In the genomic region with DNA sequence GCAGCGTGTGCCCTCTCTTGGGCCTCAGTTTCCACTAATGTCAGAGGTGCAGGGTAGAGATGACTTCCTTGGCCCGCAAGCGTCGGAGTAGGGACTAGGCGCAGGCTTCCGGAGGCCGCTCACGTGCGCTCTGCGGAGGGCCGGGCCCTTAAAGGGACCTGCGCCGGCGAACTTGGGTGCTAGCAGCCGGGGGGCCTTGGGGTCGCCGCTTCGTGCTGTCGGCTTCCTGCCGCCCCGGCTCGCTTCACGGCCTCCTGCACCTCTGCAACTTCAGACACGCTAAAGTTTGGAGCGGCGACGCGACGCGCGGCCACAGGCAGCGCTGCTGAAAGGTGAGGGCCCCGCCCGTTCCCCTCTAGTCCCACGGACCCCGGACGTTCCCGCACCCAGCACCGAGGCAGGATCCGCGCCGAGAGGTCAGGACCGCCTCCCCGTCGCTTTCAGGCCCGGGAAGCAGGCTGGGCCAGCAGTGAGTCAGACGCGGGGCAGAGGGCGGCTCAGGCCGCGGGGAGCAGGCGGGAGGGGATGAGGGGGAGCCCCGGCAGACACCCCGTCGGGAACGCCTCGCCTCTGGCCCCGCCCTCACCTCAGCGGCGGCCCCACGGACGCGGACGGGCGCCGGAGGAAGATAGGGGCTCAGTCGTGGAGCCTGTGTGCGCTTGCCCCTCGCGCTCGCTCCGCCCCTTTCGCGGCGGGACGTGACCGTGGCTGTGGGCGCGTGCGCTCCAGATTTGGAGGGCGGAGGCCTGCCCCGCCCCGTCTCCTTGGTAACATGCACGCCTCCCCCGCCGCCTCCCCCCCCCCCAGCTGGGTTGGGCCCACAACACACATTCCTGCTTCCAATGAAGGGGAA, we compare ENCODE assay signal across 8 mouse cellular contexts. TPM values are rescaled to one million over a fixed set of nuclear protein-coding genes. Genes with fewer than 3 reads are reported as not detected.
DNase-seq lines count a peak whose midpoint lies in the region; ATAC-seq and TF ChIP-seq lines count a peak whose summit lies in the region.

A gene (minus strand): TSS at position 679 of the 853 bp plus-strand sequence.

- H3K4me2 ChIP-seq in embryonic facial prominence, embryonic 11.5 days (ENCODE audit: low read depth, low read length): peak within 1 kb of the TSS; percentile 94
- peak within 1 kb of the TSS; percentile 87 for H3K4me2 ChIP-seq in limb, embryonic 14.5 days (replicated peaks; ENCODE audit: low read depth, low read length, severe bottlenecking)
- peak within 1 kb of the TSS; percentile 79 for H3K4me2 ChIP-seq in midbrain, postnatal 0 days (ENCODE audit: low read depth, low read length, poor library complexity, severe bottlenecking)

- H3K4me1 ChIP-seq in embryonic facial prominence, embryonic 11.5 days (ENCODE audit: control insufficient read depth, insufficient read depth, low read length): peaks cover 3% of the 10 kb centered on the region; the same call in 1 of the 2 replicates
- peaks cover 5% of the 10 kb centered on the region; the same call in 1 of the 2 replicates for H3K4me1 ChIP-seq in kidney, adult 2 months (ENCODE audit: control insufficient read depth, insufficient read depth, low read length)
- H3K4me1 ChIP-seq in limb, embryonic 14.5 days (ENCODE audit: control insufficient read depth, insufficient read depth, low read length): peaks cover 13% of the 10 kb centered on the region
- H3K4me1 ChIP-seq in midbrain, postnatal 0 days (ENCODE audit: insufficient read depth, low read length): peaks cover 6% of the 10 kb centered on the region; the same call in 1 of the 2 replicates

- ATAC-seq in embryonic facial prominence, embryonic 11.5 days (replicated peaks; ENCODE audit: insufficient number of reproducible peaks, low FRiP score, low TSS enrichment, low read depth): peak; percentile 82
- ATAC-seq in limb, embryonic 14.5 days (ENCODE audit: low FRiP score, low read depth): peak; percentile 91
- ATAC-seq in midbrain, postnatal 0 days (ENCODE audit: low FRiP score): peak; percentile 86

- no peaks in the 10 kb centered on the region for H3K9me3 ChIP-seq in embryonic facial prominence, embryonic 11.5 days (replicated peaks; ENCODE audit: control insufficient read depth, low read length)
- H3K9me3 ChIP-seq in limb, embryonic 14.5 days (ENCODE audit: control insufficient read depth, low read length): no peaks in the 10 kb centered on the region
- no peaks in the 10 kb centered on the region for H3K9me3 ChIP-seq in midbrain, postnatal 0 days (ENCODE audit: low read length)

- peak within 1 kb of the TSS; percentile 65 for H3K9ac ChIP-seq in embryonic facial prominence, embryonic 11.5 days (replicated peaks; ENCODE audit: low read length)
- peak within 1 kb of the TSS; percentile 77 for H3K9ac ChIP-seq in limb, embryonic 14.5 days (ENCODE audit: low read depth, low read length, severe bottlenecking)
- peak within 1 kb of the TSS; percentile 77 for H3K9ac ChIP-seq in midbrain, postnatal 0 days (replicated peaks; ENCODE audit: low read length, poor library complexity, severe bottlenecking)

- peak; percentile 87 for DNase-seq in layer of hippocampus, adult 11-12 months (ENCODE audit: low spot score)
- DNase-seq in layer of hippocampus, adult 9-10 months (ENCODE audit: low spot score): no peak
- DNase-seq in embryonic facial prominence, embryonic 11.5 days (ENCODE audit: low spot score): peak; percentile 82
- peak; percentile 99 for DNase-seq in heart, adult 11 months
- DNase-seq in kidney, adult 2 months: peak; percentile 95
- peak; percentile 76 for DNase-seq in limb, embryonic 14.5 days (ENCODE audit: low spot score)
- DNase-seq in midbrain, postnatal 0 days (ENCODE audit: low spot score): peak; percentile 84
- peak; percentile 58 to 62 for DNase-seq in spleen, postnatal 14 days (ENCODE audit: low spot score in 2 of 2)

- H3K27me3 ChIP-seq in embryonic facial prominence, embryonic 11.5 days (ENCODE audit: control insufficient read depth, insufficient read depth, low read length): no peaks in the 10 kb centered on the region
- no peaks in the 10 kb centered on the region for H3K27me3 ChIP-seq in kidney, adult 2 months (replicated peaks; ENCODE audit: control insufficient read depth, insufficient read depth, low read length)
- H3K27me3 ChIP-seq in limb, embryonic 14.5 days (ENCODE audit: control insufficient read depth, insufficient read depth, low read length): no peaks in the 10 kb centered on the region
- no peaks in the 10 kb centered on the region for H3K27me3 ChIP-seq in midbrain, postnatal 0 days (ENCODE audit: insufficient read depth, low read length)

- TF ChIP-seq CTCF in kidney, adult 2 months (conservative IDR thresholded peaks at IDR 0.05; ENCODE audit: insufficient read depth, insufficient read length, low read depth, low read length): no peak
- TF ChIP-seq CTCF in midbrain, postnatal 0 days (IDR thresholded peaks at IDR 0.05): no peak

- TF ChIP-seq POLR2A in kidney, adult 2 months (IDR thresholded peaks at IDR 0.05; ENCODE audit: low read depth, low read length): peak; percentile 32
- no peak for TF ChIP-seq POLR2A in limb, embryonic 14.5 days (IDR thresholded peaks at IDR 0.05; ENCODE audit: borderline replicate concordance, extremely low read depth, insufficient read depth, insufficient read length)

- 0 out of 2 replicates have a peak within 1 kb of the TSS, but pooled peaks have one; percentile 10 for H3K27ac ChIP-seq in embryonic facial prominence, embryonic 11.5 days (replicated peaks; ENCODE audit: low read depth, low read length)
- H3K27ac ChIP-seq in kidney, adult 2 months (ENCODE audit: insufficient read depth, low read depth, low read length): peak within 1 kb of the TSS; percentile 82
- H3K27ac ChIP-seq in limb, embryonic 14.5 days (replicated peaks; ENCODE audit: low read depth, low read length): peak within 1 kb of the TSS; percentile 85
- H3K27ac ChIP-seq in midbrain, postnatal 0 days (ENCODE audit: low read depth, low read length): peak within 1 kb of the TSS; percentile 47

- WGBS in embryonic facial prominence, embryonic 11.5 days: under 1% methylated on average over 63 of the region's 86 CpGs
- WGBS in kidney, adult 2 months: under 1% methylated on average over 81 of the region's 86 CpGs
- WGBS in limb, embryonic 14.5 days: under 1% methylated on average over 68 of the region's 86 CpGs
- under 1% methylated on average over 66 of the region's 86 CpGs for WGBS in midbrain, postnatal 0 days

- peaks cover 3% of the 10 kb centered on the region for H3K36me3 ChIP-seq in embryonic facial prominence, embryonic 11.5 days (replicated peaks; ENCODE audit: control insufficient read depth, insufficient read depth, low read depth, low read length)
- no peaks in the 10 kb centered on the region for H3K36me3 ChIP-seq in kidney, adult 2 months (ENCODE audit: control insufficient read depth, insufficient read depth, low read length)
- peaks cover 24% of the 10 kb centered on the region for H3K36me3 ChIP-seq in limb, embryonic 14.5 days (ENCODE audit: control insufficient read depth, insufficient read depth, low read length)
- peaks cover 20% of the 10 kb centered on the region for H3K36me3 ChIP-seq in midbrain, postnatal 0 days (ENCODE audit: insufficient read depth, low read length)

- H3K4me3 ChIP-seq in embryonic facial prominence, embryonic 11.5 days (ENCODE audit: low read depth, low read length): peak within 1 kb of the TSS; percentile 60
- peak within 1 kb of the TSS; percentile 98 for H3K4me3 ChIP-seq in kidney, adult 2 months (ENCODE audit: insufficient read depth, low read depth, low read length)
- peak within 1 kb of the TSS; percentile 80 for H3K4me3 ChIP-seq in limb, embryonic 14.5 days (replicated peaks; ENCODE audit: low read length)
- H3K4me3 ChIP-seq in midbrain, postnatal 0 days (ENCODE audit: low read depth, low read length): peak within 1 kb of the TSS; percentile 87

RNA-seq across cellular contexts. Expression of the gene that starts here (rescaled TPM):
- polyA plus RNA-seq in embryonic facial prominence, embryonic 11.5 days (2014; fragmentation: Nextera tagmentation; extraction: Ambion mirVana): 32.1 and 32.4 TPM in 2 replicates
- 219 and 248 TPM in 2 replicates for polyA plus RNA-seq in kidney, adult 2 months (2012; rRNA removed)
- polyA plus RNA-seq in limb, embryonic 14.5 days (2012; rRNA removed): 56.8 and 76.1 TPM in 2 replicates
- 63.9 and 67.6 TPM in 2 replicates for polyA plus RNA-seq in limb, embryonic 14.5 days (2014; fragmentation: Nextera tagmentation; extraction: Ambion mirVana)
- 74.9 and 82.7 TPM in 2 replicates for total RNA-seq in midbrain, postnatal 0 days (2014; rRNA removed)
- 87.4 and 101 TPM in 2 replicates for polyA plus RNA-seq in midbrain, postnatal 0 days (2015; fragmentation: Nextera tagmentation; extraction: Ambion mirVana)

Comparison
In these comparisons a context has a peak if more than half of its experiments do, and no peak if none do; other contexts are left out.
1. H3K27ac ChIP-seq: peak in every context shown above with its lines; median percentile 85 in limb, embryonic 14.5 days; 82 in kidney, adult 2 months; 47 in midbrain, postnatal 0 days; 10 in embryonic facial prominence, embryonic 11.5 days.